Mouse (Mus musculus) midbrain, postnatal 0 days (tissue): ENCODE data around the gene Txnrd1. TPM values are rescaled to one million over a fixed set of nuclear protein-coding genes. Genes with fewer than 3 reads are reported as not detected.

Experiments
- ATAC-seq: fragments of 200-750 bp; cut with Nextera tagmentation; 2 replicates; pipeline ENCODE4 v1.8.0; 2017; ENCODE audit warnings: moderate number of reproducible peaks, mild to moderate bottlenecking, moderate TSS enrichment, moderate library complexity; ENCODE audit not compliant: low FRiP score
- DNase-seq: peaks from one replicate; pipeline ENCODE4 v3.0.0-alpha.2; 2015; ENCODE audit warnings: low spot score
- H3K27ac ChIP-seq: fragments of 300-500 bp; sonication (generic); 2 replicates; pipeline ENCODE4 v1.5.1; 2014; ENCODE audit warnings: low read depth, mild to moderate bottlenecking, low read length, mixed read lengths
- H3K27me3 ChIP-seq: fragments of 300-500 bp; sonication (generic); 2 replicates; pipeline ENCODE4 v1.6.1; 2014; ENCODE audit warnings: low read length, control low read depth, mixed read lengths; ENCODE audit not compliant: insufficient read depth
- H3K36me3 ChIP-seq: fragments of 300-500 bp; sonication (generic); 2 replicates; pipeline ENCODE4 v1.6.1; 2014; ENCODE audit warnings: low read length, control low read depth, mixed read lengths; ENCODE audit not compliant: insufficient read depth
- H3K4me1 ChIP-seq: fragments of 300-500 bp; sonication (generic); 2 replicates; pipeline ENCODE4 v1.6.1; 2014; ENCODE audit warnings: mild to moderate bottlenecking, control low read depth, antibody characterized with exemption, low read length, mixed read lengths; ENCODE audit not compliant: insufficient read depth
- H3K4me2 ChIP-seq: fragments of 300-500 bp; sonication (generic); 2 replicates; pipeline ENCODE4 v1.6.1; 2014; ENCODE audit warnings: low read depth, mild to moderate bottlenecking, low read length, mixed read lengths; ENCODE audit not compliant: poor library complexity, severe bottlenecking
- H3K4me3 ChIP-seq: fragments of 300-500 bp; sonication (generic); 2 replicates; pipeline ENCODE4 v1.5.1; 2014; ENCODE audit warnings: low read depth, mild to moderate bottlenecking, low read length, moderate library complexity
- H3K9ac ChIP-seq: fragments of 300-500 bp; sonication (generic); replicated peaks from 2 replicates; pipeline ENCODE4 v1.6.1; 2014; ENCODE audit warnings: mild to moderate bottlenecking, low read length, moderate library complexity, mixed read lengths; ENCODE audit not compliant: poor library complexity, severe bottlenecking
- H3K9me3 ChIP-seq: fragments of 300-500 bp; sonication (generic); 2 replicates; pipeline ENCODE4 v1.6.1; 2016; ENCODE audit warnings: low read length, control low read depth
- CTCF ChIP-seq: IDR thresholded peaks from 2 replicates; pipeline ENCODE4 v1.5.1; 2016; ENCODE audit warnings: antibody characterized with exemption, mild to moderate bottlenecking
- WGBS: fragments of 180-500 bp; shearing (Covaris S2); extraction: QIAGEN DNeasy Blood & Tissue Kit; methylation state at CpG from one replicate; pipeline ENCODE4 v1.1.7; 2014; 5-methylcytosine and 5-hydroxymethylcytosine counted together
- polyA plus RNA-seq: library from polyadenylated mRNA; unstranded; fragments of >200 nt; fragmentation: Nextera tagmentation; extraction: Ambion mirVana; gene quantifications from 2 replicates; pipeline ENCODE4 v1.2.1, GENCODE M21; 2015
- total RNA-seq: library from RNA; depleted of rRNA; stranded (reverse); fragments of >200 nt; gene quantifications from 2 replicates; pipeline ENCODE4 v1.2.3, GENCODE M21; 2014

Txnrd1 gene
- total and polyA plus RNA-seq, 2 experiments from 2014 or later, result 61.7 to 83.2 TPM

DNA sequence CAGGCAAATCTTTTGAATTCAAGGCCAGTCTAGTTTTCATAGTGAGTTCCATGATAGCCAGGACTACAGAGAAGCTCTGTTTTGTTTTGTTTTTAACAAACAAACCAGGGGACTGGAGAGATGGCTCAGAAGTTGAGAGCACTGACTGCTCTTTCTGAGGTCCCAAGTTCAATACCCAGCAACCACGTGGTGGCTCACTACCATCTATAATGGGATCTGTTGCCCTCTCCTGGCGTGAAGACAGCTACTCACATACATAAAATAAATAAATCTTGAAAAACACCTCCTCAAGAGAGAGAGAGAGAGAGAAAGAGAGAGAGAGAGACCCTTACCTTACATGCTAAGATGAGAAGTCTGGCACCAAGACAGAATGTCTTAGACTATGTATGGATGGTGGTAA is 84.9 kb downstream of the Txnrd1 start:
- no peak overlapping the region for H3K27ac ChIP-seq
- H3K9ac ChIP-seq, result no peak overlapping the region
- DNase-seq (no peak), ATAC-seq (no peak)
- H3K9me3 ChIP-seq, result no peaks in the 10 kb centered on the region
- no peaks in the 10 kb centered on the region for H3K36me3 ChIP-seq
- no peak for TF ChIP-seq CTCF
- H3K4me3 ChIP-seq, result no peak overlapping the region
- WGBS, result 68% methylated on average over 2 of the region's 2 CpGs
- H3K4me1 ChIP-seq, result no peaks in the 10 kb centered on the region
- H3K27me3 ChIP-seq, result no peaks in the 10 kb centered on the region
- H3K4me2 ChIP-seq, result no peak overlapping the region

DNA sequence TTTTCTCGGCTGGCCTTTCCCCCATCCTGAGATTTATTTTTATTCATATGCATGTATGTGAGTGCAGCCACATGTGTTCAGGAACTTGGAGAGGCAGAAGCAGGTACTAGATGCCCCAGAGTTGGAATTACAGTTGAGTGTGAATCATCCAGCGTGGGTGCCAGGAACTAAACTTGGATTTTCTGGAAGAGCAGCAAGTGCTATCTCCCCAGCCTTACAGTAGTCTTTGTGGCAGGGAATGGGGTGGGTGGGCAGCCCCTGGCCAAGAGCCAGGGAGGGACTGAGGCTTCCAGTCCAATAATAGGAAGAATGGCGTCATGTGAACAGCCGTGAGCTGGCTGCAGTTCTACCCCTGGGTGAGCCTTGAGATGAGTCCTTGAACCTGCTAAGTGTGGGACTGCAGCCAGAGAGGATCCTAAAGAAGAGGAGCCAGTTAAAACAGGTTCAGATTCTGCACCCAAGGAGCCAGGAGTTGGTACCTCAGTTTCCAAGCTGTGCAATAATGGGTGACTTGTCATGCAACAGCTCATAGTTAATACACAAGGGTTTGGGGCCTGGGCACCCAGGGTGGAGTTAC is 85.7 kb downstream of the Txnrd1 start:
- ATAC-seq (no peak), DNase-seq (no peak)
- no peaks in the 10 kb centered on the region for H3K36me3 ChIP-seq
- TF ChIP-seq CTCF, result no peak
- no peak overlapping the region for H3K4me2 ChIP-seq
- H3K4me1 ChIP-seq, result no peaks in the 10 kb centered on the region
- H3K9ac ChIP-seq, result no peak overlapping the region
- H3K4me3 ChIP-seq, result no peak overlapping the region
- H3K9me3 ChIP-seq, result no peaks in the 10 kb centered on the region
- H3K27ac ChIP-seq, result no peak overlapping the region
- WGBS, result 77% methylated on average over 4 of the region's 4 CpGs
- H3K27me3 ChIP-seq, result no peaks in the 10 kb centered on the region

DNA sequence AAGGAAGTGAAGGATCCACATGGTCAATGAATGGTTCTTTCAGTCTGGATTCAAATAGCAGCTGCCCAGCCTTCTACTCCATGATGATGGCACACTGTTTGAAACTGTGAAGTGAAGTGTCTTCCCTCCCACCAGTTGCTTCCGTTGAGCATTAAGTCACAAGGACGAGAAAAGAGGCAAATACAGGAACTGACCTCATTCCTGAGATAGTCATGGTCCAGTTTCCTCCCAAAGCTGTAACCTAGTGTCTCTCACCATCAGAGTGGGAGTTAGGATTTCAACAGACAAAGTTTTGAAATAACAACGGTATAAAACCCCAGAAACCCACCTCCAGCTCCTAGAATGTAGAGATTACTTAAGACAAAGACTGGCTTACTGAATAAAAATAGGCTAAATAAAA is 89.8 kb downstream of the Txnrd1 start:
- no peak overlapping the region for H3K9ac ChIP-seq
- no peak for TF ChIP-seq CTCF
- no peak overlapping the region for H3K4me2 ChIP-seq
- no peak overlapping the region for H3K27ac ChIP-seq
- DNase-seq (no peak), ATAC-seq (no peak)
- H3K27me3 ChIP-seq, result no peaks in the 10 kb centered on the region
- H3K36me3 ChIP-seq, result no peaks in the 10 kb centered on the region
- no peaks in the 10 kb centered on the region for H3K9me3 ChIP-seq
- WGBS, result 78% methylated on average over 3 of the region's 3 CpGs
- no peaks in the 10 kb centered on the region for H3K4me1 ChIP-seq
- H3K4me3 ChIP-seq, result no peak overlapping the region

DNA sequence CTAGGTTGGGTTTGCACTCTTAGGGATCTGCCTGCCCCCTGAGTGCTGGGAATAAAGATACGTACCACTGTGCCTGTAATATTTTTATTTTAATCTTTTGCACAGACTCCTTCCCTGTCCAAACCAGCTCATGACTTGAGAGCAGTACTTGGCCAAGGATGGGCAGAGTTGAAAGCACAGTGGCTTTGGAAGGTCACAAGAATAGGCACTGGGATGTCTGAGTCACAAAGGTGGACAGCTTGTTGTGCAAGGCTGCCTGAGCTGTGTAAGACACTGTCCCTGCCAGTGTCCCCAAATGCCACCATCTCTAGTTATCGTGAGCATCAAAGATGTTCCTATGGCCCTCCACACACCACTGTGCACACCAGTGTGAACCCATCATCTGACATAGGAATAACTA is 91.0 kb downstream of the Txnrd1 start:
- no peak overlapping the region for H3K4me3 ChIP-seq
- whole genome bisulfite sequencing, result 95% methylated on average over 2 of the region's 2 CpGs
- ATAC-seq (no peak), DNase-seq (no peak)
- H3K36me3 ChIP-seq, result no peaks in the 10 kb centered on the region
- H3K4me2 ChIP-seq, result no peak overlapping the region
- H3K27me3 ChIP-seq, result no peaks in the 10 kb centered on the region
- no peak for TF ChIP-seq CTCF
- no peak overlapping the region for H3K9ac ChIP-seq
- no peaks in the 10 kb centered on the region for H3K4me1 ChIP-seq
- H3K9me3 ChIP-seq, result no peaks in the 10 kb centered on the region
- H3K27ac ChIP-seq, result no peak overlapping the region

DNA sequence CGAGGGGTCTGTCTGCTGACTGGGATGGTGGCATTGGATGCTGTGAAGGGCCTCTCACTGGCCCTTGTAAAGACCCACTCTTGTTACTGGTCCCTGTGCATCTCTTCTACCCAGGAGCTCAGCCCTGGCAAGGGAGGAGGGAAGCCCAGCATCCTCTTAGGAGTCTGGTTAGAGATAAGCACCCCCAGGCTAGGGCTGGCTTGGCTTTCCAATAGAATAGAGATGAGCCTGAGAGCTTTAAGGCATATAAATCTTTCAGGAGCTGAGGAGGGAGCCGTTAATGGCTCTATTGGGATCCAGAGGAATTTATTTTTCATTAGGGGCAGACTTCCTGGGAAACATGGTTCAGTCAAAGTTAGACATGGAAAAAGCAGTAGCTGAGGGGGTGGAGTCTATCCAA is 91.9 kb downstream of the Txnrd1 start:
- Histone ChIP-seq H3K27ac (no peak overlapping the region), H3K36me3 (no peaks in the 10 kb centered on the region), H3K9me3 (no peaks in the 10 kb centered on the region), H3K27me3 (no peaks in the 10 kb centered on the region), H3K4me1 (no peaks in the 10 kb centered on the region), H3K9ac (no peak overlapping the region), H3K4me3 (no peak overlapping the region), H3K4me2 (no peak overlapping the region)
- DNase-seq (peak; percentile 15), ATAC-seq (no peak)
- WGBS, result 75% methylated on average over 2 of the region's 2 CpGs
- TF ChIP-seq CTCF, result no peak

DNA sequence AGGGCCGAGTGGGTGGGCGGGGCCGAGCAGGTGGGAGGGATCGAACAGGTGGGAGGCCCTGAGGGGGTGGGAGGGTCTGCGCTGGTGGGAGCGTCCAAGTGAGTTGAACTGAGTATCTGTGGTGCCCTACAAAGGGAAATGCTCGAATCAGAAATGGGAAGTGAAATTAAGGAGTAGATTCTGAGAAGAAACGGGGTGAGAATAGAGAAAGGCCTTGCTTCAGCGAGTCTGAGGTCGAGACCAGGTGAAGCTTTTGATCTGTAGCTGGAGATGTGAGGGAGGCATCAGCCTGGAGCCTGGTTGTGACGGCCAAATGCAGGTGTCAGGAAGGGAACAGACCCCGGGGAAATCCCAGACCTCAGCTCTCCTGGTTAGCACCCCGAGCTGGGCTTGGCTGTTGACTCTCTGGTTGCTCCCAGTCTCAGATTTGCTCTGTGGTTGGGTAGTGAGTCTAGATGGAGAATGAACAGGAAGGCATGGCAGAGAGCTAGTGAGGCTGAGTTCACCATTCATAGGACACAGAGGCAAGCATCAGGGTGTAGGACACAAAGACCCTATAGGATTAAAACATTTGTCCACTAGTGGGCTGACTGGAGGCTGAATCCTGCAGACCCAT is 101.4 kb downstream of the Txnrd1 start:
- Histone ChIP-seq H3K27me3 (no peaks in the 10 kb centered on the region), H3K9ac (no peak overlapping the region), H3K27ac (no peak overlapping the region), H3K4me1 (no peaks in the 10 kb centered on the region), H3K9me3 (no peaks in the 10 kb centered on the region), H3K4me2 (no peak overlapping the region), H3K4me3 (no peak overlapping the region), H3K36me3 (no peaks in the 10 kb centered on the region)
- no peak for DNase-seq
- no peak for TF ChIP-seq CTCF
- 85% methylated on average over 13 of the region's 13 CpGs for WGBS
- no peak for ATAC-seq
